Mouse (Mus musculus) liver, adult 2 months (tissue): ENCODE measurements around the gene Anapc15-ps. TPM values are rescaled to one million over a fixed set of nuclear protein-coding genes. Genes with fewer than 3 reads are reported as not detected.
A peak's percentile ranks its signal among the peaks of the same experiment; 100 is the strongest.

Source experiments
- DNase-seq: peaks from one replicate; pipeline ENCODE4 v3.0.0-alpha.2; 2011; ENCODE audit warnings: low read depth, low spot score; ENCODE audit errors: extremely low read depth
- H3K27ac ChIP-seq: fragments of 200-500 bp; replicated peaks from 2 replicates; pipeline ENCODE4 v1.5.1; 2012; ENCODE audit warnings: low read depth, mild to moderate bottlenecking, control low read depth, inconsistent platforms, low read length; ENCODE audit not compliant: insufficient read depth
- H3K27me3 ChIP-seq: fragments of 200-500 bp; 2 replicates; pipeline ENCODE4 v1.6.1; 2012; ENCODE audit warnings: mild to moderate bottlenecking, moderate library complexity, low read length, inconsistent platforms; ENCODE audit not compliant: control insufficient read depth, insufficient read depth
- H3K36me3 ChIP-seq: fragments of 200-500 bp; 2 replicates; pipeline ENCODE4 v1.6.1; 2012; ENCODE audit warnings: low read length, inconsistent platforms; ENCODE audit not compliant: control insufficient read depth, insufficient read depth
- H3K4me1 ChIP-seq: fragments of 200-500 bp; 2 replicates; pipeline ENCODE4 v1.6.1; 2011; ENCODE audit warnings: low read length; ENCODE audit not compliant: control insufficient read depth, insufficient read depth
- H3K4me3 ChIP-seq: fragments of 200-500 bp; 2 replicates; pipeline ENCODE4 v1.5.1; 2011; ENCODE audit warnings: low read depth, mild to moderate bottlenecking, control low read depth, low read length, moderate library complexity; ENCODE audit not compliant: insufficient read depth
- H3K79me2 ChIP-seq: fragments of 200-500 bp; 2 replicates; pipeline ENCODE4 v1.6.1; 2012; ENCODE audit warnings: inconsistent platforms, mild to moderate bottlenecking, low read length, moderate library complexity; ENCODE audit not compliant: control insufficient read depth, insufficient read depth
- H3K9ac ChIP-seq: fragments of 200-500 bp; 2 replicates; pipeline ENCODE4 v1.6.1; 2012; ENCODE audit warnings: low read depth, mild to moderate bottlenecking, control low read depth, inconsistent platforms, low read length
- CTCF ChIP-seq: fragments of 200-500 bp; IDR thresholded peaks from 2 replicates; pipeline ENCODE4 v1.5.1; 2011; ENCODE audit warnings: low read depth, low read length, control low read depth
- POLR2A ChIP-seq: fragments of 200-500 bp; IDR thresholded peaks from 2 replicates; pipeline ENCODE4 v1.6.1; 2011; ENCODE audit warnings: low read length, control low read depth; ENCODE audit not compliant: insufficient read depth; ENCODE audit errors: extremely low read depth
- WGBS: fragments of 180-500 bp; shearing (Covaris S2); methylation state at CpG from one replicate; pipeline ENCODE4 v1.1.7; 2018; 5-methylcytosine and 5-hydroxymethylcytosine counted together
- polyA plus RNA-seq: library from polyadenylated mRNA; depleted of rRNA; stranded (reverse); fragments of >200 nt; gene quantifications from 2 replicates; pipeline ENCODE4 v1.2.3, GENCODE M21; 2012; rRNA removed
- total RNA-seq: library from RNA; depleted of rRNA; stranded (reverse); fragments of >200 nt; gene quantifications from 2 replicates; pipeline ENCODE4 v1.2.3, GENCODE M21; 2014; rRNA removed

Anapc15-ps gene
- total RNA-seq (not detected in 2 replicates), polyA plus RNA-seq (not detected in 2 replicates)

- no peak within 1 kb of the TSS for H3K9ac ChIP-seq
- no peak within 1 kb of the TSS for H3K4me3 ChIP-seq
- no peak for TF ChIP-seq POLR2A
- TF ChIP-seq CTCF: no peak
- H3K79me2 ChIP-seq: no peaks in the 10 kb centered on the region
- no peaks in the 10 kb centered on the region for H3K36me3 ChIP-seq
- H3K4me1 ChIP-seq: no peaks in the 10 kb centered on the region
- DNase-seq: no peak
- no peak within 1 kb of the TSS for H3K27ac ChIP-seq
- 99% methylated on average over 3 of the region's 3 CpGs for WGBS
- no peaks in the 10 kb centered on the region for H3K27me3 ChIP-seq
Measured at GRCm38 (mm10) chr10:95673351-95673750, at the start of gene Anapc15-ps. Gene Anapc15-ps, minus strand, starts transcription at chr10:95673451.

DNA sequence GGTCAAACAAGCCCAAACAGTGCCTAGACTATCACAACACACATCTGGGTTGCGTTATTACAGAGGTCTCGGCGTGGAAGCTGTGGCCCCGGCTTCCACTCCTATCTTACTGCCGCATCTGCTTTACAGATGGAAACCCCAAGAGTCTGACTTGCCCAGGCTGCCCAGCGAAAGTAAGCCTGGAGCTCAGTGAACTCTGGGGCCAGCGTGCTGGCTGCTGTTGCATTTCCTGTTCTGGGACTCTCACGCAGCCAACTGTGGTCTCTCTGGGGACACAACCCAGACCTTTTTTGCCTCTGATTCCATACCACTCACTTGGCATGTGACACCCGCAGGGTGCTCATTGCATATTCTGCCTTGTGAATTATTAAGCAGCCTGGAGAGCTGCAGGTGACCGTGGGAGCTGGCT lies 49.0 kb upstream of the Anapc15-ps start:
- no peak overlapping the region for H3K4me3 ChIP-seq

GRCm38 (mm10) chr10:95720181-95720798 lies 47.0 kb upstream of the Anapc15-ps start:
- Histone ChIP-seq H3K9ac (no peak overlapping the region), H3K27ac (no peak overlapping the region), H3K79me2 (no peaks in the 10 kb centered on the region), H3K27me3 (no peaks in the 10 kb centered on the region), H3K4me3 (no peak overlapping the region), H3K36me3 (no peaks in the 10 kb centered on the region), H3K4me1 (peaks cover 9% of the 10 kb centered on the region; the same call in 1 of the 2 replicates)
- DNase-seq: peak; percentile 30
- TF ChIP-seq CTCF (no peak), POLR2A (no peak)
- 61% methylated on average over 12 of the region's 12 CpGs for WGBS

More for the DNA sequence above, 49.0 kb upstream of the Anapc15-ps start:
- Histone ChIP-seq H3K9ac (no peak overlapping the region), H3K27me3 (no peaks in the 10 kb centered on the region), H3K27ac (no peak overlapping the region), H3K4me1 (peaks cover 4% of the 10 kb centered on the region; the same call in 1 of the 2 replicates), H3K79me2 (no peaks in the 10 kb centered on the region), H3K36me3 (no peaks in the 10 kb centered on the region)
- DNase-seq: no peak
- 83% methylated on average over 10 of the region's 10 CpGs for WGBS
- TF ChIP-seq POLR2A (no peak), CTCF (no peak)

DNA sequence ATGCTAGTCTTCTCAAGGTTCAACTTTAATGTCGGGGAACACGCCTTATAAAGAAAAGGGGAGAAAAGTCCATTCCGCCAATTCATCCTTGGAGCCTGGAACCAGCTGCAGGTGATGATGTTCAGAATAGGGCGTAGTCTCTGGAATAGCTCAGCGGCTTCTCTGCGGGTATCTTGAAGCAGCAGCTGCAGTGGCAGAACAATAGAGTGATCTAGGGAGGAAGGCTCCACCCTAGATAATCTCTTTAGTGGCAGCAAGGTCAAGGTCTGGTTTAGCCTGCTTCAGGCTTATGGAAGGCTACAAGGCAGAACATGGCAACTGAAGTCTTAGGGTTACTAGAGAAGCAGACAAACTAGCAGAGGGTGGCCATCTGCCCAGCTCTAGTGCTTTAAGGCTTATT lies 46.2 kb upstream of the Anapc15-ps start:
- Histone ChIP-seq H3K36me3 (no peaks in the 10 kb centered on the region), H3K27me3 (no peaks in the 10 kb centered on the region), H3K79me2 (no peaks in the 10 kb centered on the region), H3K27ac (no peak overlapping the region), H3K4me1 (peaks cover 10% of the 10 kb centered on the region; the same call in 1 of the 2 replicates), H3K4me3 (no peak overlapping the region), H3K9ac (no peak overlapping the region)
- TF ChIP-seq CTCF (no peak), POLR2A (no peak)
- 96% methylated on average over 6 of the region's 6 CpGs for WGBS
- DNase-seq: no peak

DNA sequence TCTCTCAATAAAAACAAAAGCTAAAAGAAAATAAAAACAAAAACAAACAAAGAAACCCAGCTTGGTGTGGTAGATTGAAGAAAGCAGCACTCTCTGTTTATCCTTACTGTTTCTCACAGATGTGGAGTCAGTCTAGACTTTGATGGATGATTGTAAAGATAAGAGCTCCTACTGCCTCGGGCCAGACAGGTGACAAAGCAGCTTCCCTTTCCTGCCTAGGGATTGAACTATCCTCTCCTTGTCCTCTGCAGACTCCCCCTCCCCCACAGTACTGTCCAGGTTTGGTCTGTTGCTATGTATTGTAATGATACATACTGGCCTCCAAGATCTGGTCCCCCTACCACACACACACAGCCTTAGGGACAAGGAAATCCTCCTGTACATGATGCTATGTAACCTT lies 45.5 kb upstream of the Anapc15-ps start:
- no peak overlapping the region for H3K9ac ChIP-seq
- TF ChIP-seq POLR2A: no peak
- TF ChIP-seq CTCF: no peak
- no peak overlapping the region for H3K4me3 ChIP-seq
- no peak for DNase-seq
- H3K36me3 ChIP-seq: no peaks in the 10 kb centered on the region
- H3K4me1 ChIP-seq: peaks cover 10% of the 10 kb centered on the region; the same call in 1 of the 2 replicates
- 77% methylated on average over 1 of the region's 1 CpGs for WGBS
- no peaks in the 10 kb centered on the region for H3K79me2 ChIP-seq
- no peaks in the 10 kb centered on the region for H3K27me3 ChIP-seq
- no peak overlapping the region for H3K27ac ChIP-seq

- Histone ChIP-seq H3K27me3 (no peaks in the 10 kb centered on the region), H3K4me1 (peaks cover 10% of the 10 kb centered on the region; the same call in 1 of the 2 replicates), H3K79me2 (no peaks in the 10 kb centered on the region), H3K4me3 (no peak overlapping the region), H3K9ac (no peak overlapping the region), H3K36me3 (no peaks in the 10 kb centered on the region), H3K27ac (no peak overlapping the region)
- peak; percentile 83 for DNase-seq
- WGBS: 74% methylated on average over 16 of the region's 16 CpGs
- TF ChIP-seq CTCF: no peak
- no peak for TF ChIP-seq POLR2A
Measured at GRCm38 (mm10) chr10:95717106-95717680, 43.9 kb upstream of the Anapc15-ps start.
